Mouse (Mus musculus) E14TG2a.4 (cell line): ENCODE measurements around the gene Mmachc.

Source experiments
- CTCF ChIP-seq: conservative IDR thresholded peaks from 2 replicates; pipeline ENCODE4 v1.5.1; 2014; ENCODE audit warnings: low read length
- POU5F1 ChIP-seq: IDR thresholded peaks from 2 replicates; pipeline ENCODE4 v1.6.1; 2014; ENCODE audit warnings: low read length, borderline replicate concordance

- no peak for TF ChIP-seq POU5F1
- TF ChIP-seq CTCF, result no peak
Measured at GRCm38 (mm10) chr4:116672785-116673184, 35.4 kb downstream of the Mmachc start.
